Mouse (Mus musculus): ENCODE measurements around the gene Syna.

DNA sequence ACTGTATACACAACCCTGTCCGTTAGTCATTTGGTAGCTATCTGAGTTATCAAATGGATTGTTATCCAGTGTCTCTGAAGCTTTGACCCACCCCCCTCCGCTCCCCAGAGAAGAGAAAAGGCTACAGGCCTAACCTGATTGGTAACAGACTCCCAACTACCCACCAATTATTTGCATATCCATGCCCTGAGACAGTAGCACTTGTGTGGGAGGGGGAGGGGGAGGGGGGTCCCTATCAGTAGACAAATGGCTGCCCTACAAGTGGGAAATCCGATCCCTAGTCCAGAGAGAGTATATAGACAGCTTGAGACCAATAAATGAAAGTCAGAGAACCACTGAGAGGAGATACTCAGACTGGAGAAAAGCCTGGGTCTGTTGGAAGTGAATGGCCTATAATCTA, 8.1 kb upstream of the Syna start:
- no peak for TF ChIP-seq POLR2A (IDR thresholded peaks at IDR 0.05; ENCODE audit: borderline replicate concordance, extremely low read depth, low read depth, low read length)
- no peak for TF ChIP-seq CTCF (IDR thresholded peaks at IDR 0.05; ENCODE audit: insufficient read depth, low read length)

All from lung, adult 2 months (tissue).